Mouse (Mus musculus) right cerebral cortex, postnatal 36 days (tissue): Measurements from ENCODE around the gene Olfr605.
"Not testable (repeated sequence)": the region's sequence is repeated elsewhere in the genome, so short reads cannot be mapped to it uniquely, and the experiment has no call there.

Experiments used
- DNase-seq, 2 experiments: peaks; one replicate each; pipeline ENCODE4 v3.0.0; 2022; ENCODE audit warnings: low spot score in 2 of 2, mixed read lengths in 1 of 2

Gene Olfr605

GRCm38 (mm10) chr7:103445339-103445738, at the start of gene Olfr605:
Olfr605 (minus strand) TSS chr7:103445439.
- no peak for DNase-seq

DNA sequence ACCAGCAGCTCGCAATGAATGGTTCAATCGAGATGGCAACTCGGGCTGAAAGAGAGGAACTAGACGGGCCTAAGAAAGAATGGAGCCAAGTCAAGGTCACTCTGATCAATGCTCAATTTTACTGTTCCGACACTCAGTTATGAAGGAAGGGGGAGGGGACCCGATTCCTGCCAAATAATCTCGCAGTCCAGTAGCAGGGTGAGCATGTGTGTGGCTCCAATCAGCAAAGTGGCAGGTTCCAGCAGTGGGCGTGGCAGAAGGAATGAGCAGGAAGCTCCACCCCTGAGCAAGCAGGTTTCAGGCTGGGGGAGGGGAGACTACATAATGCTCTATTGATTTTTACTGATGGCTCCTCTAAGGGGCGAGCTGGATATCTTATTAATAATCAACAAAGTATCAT, 31.9 kb upstream of the Olfr605 start:
- DNase-seq, result not testable (repeated sequence)

DNA sequence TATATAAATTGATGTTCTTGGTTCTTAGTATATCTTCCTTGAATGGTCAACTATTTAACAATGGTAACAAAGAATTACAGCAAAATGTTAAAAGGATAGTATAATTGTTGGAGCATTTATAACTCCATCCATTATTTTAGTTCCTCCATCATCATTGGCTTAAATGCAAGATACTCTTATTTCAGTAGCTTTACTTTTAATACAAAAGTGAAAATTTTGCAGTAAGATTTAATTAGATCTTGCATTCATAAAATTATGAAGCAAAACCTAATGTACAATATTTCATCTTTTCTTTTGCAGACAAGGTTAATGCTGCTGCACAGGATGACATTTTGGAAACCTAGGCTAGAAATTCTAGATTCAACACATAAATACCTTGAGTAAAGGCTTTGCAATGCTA, 24.3 kb upstream of the Olfr605 start, which contains the start of gene Olfr608:
Gene Olfr608 (plus strand): TSS at position 301 of the 400 bp plus-strand sequence.
- DNase-seq, result no peak

GRCm38 (mm10) chr7:103460590-103460989, 15.4 kb upstream of the Olfr605 start:
- DNase-seq, result no peak

- DNase-seq, result no peak
Measured at GRCm38 (mm10) chr7:103448746-103449145, 3.5 kb upstream of the Olfr605 start, which contains the start of gene Olfr606. Olfr606 (plus strand) TSS chr7:103449046.

GRCm38 (mm10) chr7:103414772-103415171, 30.5 kb downstream of the Olfr605 start, which contains the start of gene Usp17lc:
Usp17lc (plus strand) TSS chr7:103415072.
- not testable (repeated sequence) for DNase-seq

DNA sequence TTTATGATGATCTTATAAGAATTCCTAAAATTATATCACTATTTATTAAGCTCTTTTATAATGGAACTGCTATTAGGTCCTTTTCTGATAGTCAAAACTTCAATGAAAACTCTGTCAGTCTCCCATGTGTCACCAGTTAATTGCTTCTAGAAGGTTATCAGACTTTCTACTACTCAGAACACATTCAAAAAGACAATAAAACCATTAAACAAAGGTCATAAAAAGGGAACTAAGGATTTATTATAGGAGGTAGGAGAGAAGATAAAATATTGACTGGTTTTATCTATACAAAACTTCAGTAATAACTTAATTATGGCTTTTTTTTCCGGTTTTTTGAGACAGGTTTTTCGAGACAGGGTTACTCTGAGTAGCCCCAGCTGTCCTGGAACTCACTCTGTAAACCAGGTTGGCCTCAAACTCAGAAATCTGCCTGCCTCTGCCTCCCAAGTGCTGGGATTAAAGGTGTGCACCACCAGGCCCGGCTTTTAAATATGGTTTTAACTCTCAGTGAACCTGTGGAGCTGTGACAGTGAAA, 38.7 kb downstream of the Olfr605 start:
- not testable (repeated sequence) for DNase-seq

DNA sequence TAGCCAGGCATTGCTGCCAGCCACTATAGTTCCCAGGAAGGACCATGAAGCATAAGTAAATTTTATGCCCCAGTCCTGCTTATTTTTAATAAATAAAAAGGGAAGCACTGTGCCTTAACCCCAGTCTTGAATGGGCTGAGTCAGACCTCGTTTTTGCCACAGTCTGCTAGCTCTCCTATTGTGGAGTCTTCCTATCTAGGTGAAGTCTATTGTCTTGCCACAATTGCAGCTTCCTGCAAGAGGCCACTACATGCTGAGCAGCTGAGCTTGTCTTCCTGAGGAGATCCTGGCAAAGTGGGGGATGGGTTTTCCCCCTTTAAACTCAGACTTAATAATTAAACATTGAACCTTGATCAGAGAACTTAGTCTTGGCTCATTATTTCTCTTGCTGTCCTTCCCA, 46.3 kb downstream of the Olfr605 start:
- no peak for DNase-seq

- DNase-seq, result no peak
Measured at GRCm38 (mm10) chr7:103397758-103398157, 47.5 kb downstream of the Olfr605 start.
